Mouse (Mus musculus) liver, adult 2 months (tissue): ENCODE data around the gene Gm10160.

ENCODE experiments used
- CTCF ChIP-seq: fragments of 200-500 bp; IDR thresholded peaks from 2 replicates; pipeline ENCODE4 v1.5.1; 2011; ENCODE audit warnings: low read depth, low read length, control low read depth
- POLR2A ChIP-seq: fragments of 200-500 bp; IDR thresholded peaks from 2 replicates; pipeline ENCODE4 v1.6.1; 2011; ENCODE audit warnings: low read length, control low read depth; ENCODE audit not compliant: insufficient read depth; ENCODE audit errors: extremely low read depth

DNA sequence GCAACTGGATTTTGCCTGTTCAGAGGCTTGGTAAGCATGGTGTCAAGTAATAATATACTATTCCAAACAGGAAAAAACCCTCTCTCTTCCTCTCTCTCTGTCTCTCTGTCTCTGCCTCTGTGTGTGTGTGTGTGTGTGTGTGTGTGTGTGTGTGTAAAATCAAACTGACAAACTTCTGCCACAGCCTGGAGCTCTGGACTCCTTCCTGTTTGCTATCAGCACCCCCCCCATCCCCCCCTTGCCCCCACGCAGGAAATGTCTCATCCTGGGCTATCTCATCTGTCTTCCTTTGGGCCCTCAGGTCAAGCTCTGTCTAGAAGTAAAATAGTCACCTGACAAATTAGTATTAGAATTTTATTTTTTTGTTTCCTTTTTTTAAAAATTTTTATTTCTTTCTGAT lies 18.2 kb upstream of the Gm10160 start:
- TF ChIP-seq POLR2A: no peak
- no peak for TF ChIP-seq CTCF
